Mouse (Mus musculus) myocyte (in vitro differentiated cells): ENCODE data around the gene Slc10a6.

Source experiments
- E2F4 ChIP-seq: IDR thresholded peaks from one replicate; pipeline ENCODE4 v1.6.1; 2011; ENCODE audit warnings: mild to moderate bottlenecking, control low read depth, moderate library complexity; ENCODE audit not compliant: insufficient read depth
- MAX ChIP-seq: IDR thresholded peaks from one replicate; pipeline ENCODE4 v1.6.1; 2011; ENCODE audit warnings: low read depth, mild to moderate bottlenecking, control low read depth
- MYOD1 ChIP-seq, 3 experiments: IDR thresholded peaks; one replicate each; pipeline ENCODE4 v1.6.1; 2011; ENCODE audit warnings: control low read depth in 2 of 3, low read depth in 2 of 3, mild to moderate bottlenecking in 2 of 3, moderate library complexity in 1 of 3; ENCODE audit not compliant: insufficient read length in 2 of 3, control insufficient read depth in 1 of 3
- POLR2A ChIP-seq: IDR thresholded peaks from one replicate; pipeline ENCODE4 v1.6.1; 2011; ENCODE audit warnings: low read depth, mild to moderate bottlenecking, control low read depth, moderate library complexity; ENCODE audit not compliant: insufficient read length
- POLR2AphosphoS2 ChIP-seq: IDR thresholded peaks from one replicate; pipeline ENCODE4 v1.6.1; 2011; ENCODE audit warnings: low read depth, control low read depth; ENCODE audit not compliant: insufficient read length
- REST ChIP-seq: IDR thresholded peaks from one replicate; pipeline ENCODE4 v1.6.1; 2011; ENCODE audit warnings: mild to moderate bottlenecking, control low read depth, moderate library complexity; ENCODE audit not compliant: insufficient read depth, insufficient read length
- TCF12 ChIP-seq: IDR thresholded peaks from one replicate; pipeline ENCODE4 v1.6.1; 2011; ENCODE audit warnings: mild to moderate bottlenecking, control low read depth; ENCODE audit not compliant: poor library complexity, insufficient read depth, severe bottlenecking
- USF1 ChIP-seq: IDR thresholded peaks from one replicate; pipeline ENCODE4 v1.6.1; 2011; ENCODE audit warnings: low read depth, mild to moderate bottlenecking, control low read depth, moderate library complexity

- no peak for TF ChIP-seq POLR2A
- no peak for TF ChIP-seq MAX
- no peak for TF ChIP-seq POLR2AphosphoS2
- TF ChIP-seq E2F4: no peak
- TF ChIP-seq USF1: no peak
- TF ChIP-seq REST: no peak
- no peak for TF ChIP-seq MYOD1 (IDR thresholded peaks at IDR 0.05; ENCODE audit: control insufficient read depth in 1 of 3, insufficient read length in 2 of 3, low read depth in 2 of 3)
- TF ChIP-seq TCF12: no peak
These were observed 814 bp upstream of the Slc10a6 start for GRCm38 (mm10) chr5:103629854-103630580.
